Mouse (Mus musculus) heart, embryonic 12.5 days (tissue): ENCODE results near the gene AA986860. TPM values are rescaled to one million over a fixed set of nuclear protein-coding genes. Genes with fewer than 3 reads are reported as not detected.

ENCODE experiments used
- ATAC-seq: fragments of 200-750 bp; cut with Nextera tagmentation; 2 replicates; pipeline ENCODE4 v1.8.0; 2017; ENCODE audit warnings: moderate TSS enrichment, moderate library complexity; ENCODE audit not compliant: insufficient number of reproducible peaks, low FRiP score
- H3K27ac ChIP-seq: fragments of 300-500 bp; sonication (generic); 2 replicates; pipeline ENCODE4 v1.5.1; 2016; ENCODE audit warnings: mild to moderate bottlenecking, moderate library complexity; ENCODE audit not compliant: poor library complexity, severe bottlenecking
- H3K27me3 ChIP-seq: fragments of 300-500 bp; sonication (generic); replicated peaks from 2 replicates; pipeline ENCODE4 v1.6.1; 2016; ENCODE audit warnings: mild to moderate bottlenecking, moderate library complexity
- H3K36me3 ChIP-seq: fragments of 300-500 bp; sonication (generic); 2 replicates; pipeline ENCODE4 v1.6.1; 2016; ENCODE audit warnings: mild to moderate bottlenecking, moderate library complexity
- H3K4me1 ChIP-seq: fragments of 300-500 bp; sonication (generic); replicated peaks from 2 replicates; pipeline ENCODE4 v1.6.1; 2016; ENCODE audit warnings: mild to moderate bottlenecking
- H3K4me2 ChIP-seq: fragments of 300-500 bp; sonication (generic); 2 replicates; pipeline ENCODE4 v1.6.1; 2016; ENCODE audit warnings: mild to moderate bottlenecking, moderate library complexity
- H3K4me3 ChIP-seq: fragments of 300-500 bp; sonication (generic); 2 replicates; pipeline ENCODE4 v1.5.1; 2016; ENCODE audit warnings: mild to moderate bottlenecking
- H3K9ac ChIP-seq: fragments of 300-500 bp; sonication (generic); 2 replicates; pipeline ENCODE4 v1.6.1; 2016; ENCODE audit warnings: mild to moderate bottlenecking, moderate library complexity
- H3K9me3 ChIP-seq: fragments of 300-500 bp; sonication (generic); replicated peaks from 2 replicates; pipeline ENCODE4 v1.6.1; 2016; ENCODE audit warnings: mild to moderate bottlenecking, moderate library complexity
- WGBS: fragments of 180-500 bp; shearing (Covaris S2); methylation state at CpG from one replicate; pipeline ENCODE4 v1.1.7; 2016; 5-methylcytosine and 5-hydroxymethylcytosine counted together
- polyA plus RNA-seq: library from polyadenylated mRNA; unstranded; fragments of >200 nt; fragmentation: Nextera tagmentation; extraction: Ambion mirVana; gene quantifications from 2 replicates; pipeline ENCODE4 v1.2.1, GENCODE M21; 2016

AA986860 gene
- polyA plus RNA-seq, 1 experiment from 2014 or later = 0.82 TPM

GRCm38 (mm10) chr1:130734852-130735251, 3.1 kb downstream of the AA986860 start:
- WGBS = 58% methylated on average over 8 of the region's 8 CpGs

GRCm38 (mm10) chr1:130737411-130737881, 5.7 kb downstream of the AA986860 start:
- peak; percentile 63; the same call in 1 of the 2 replicates for ATAC-seq
- Histone ChIP-seq H3K27ac (no peak overlapping the region), H3K9ac (no peak overlapping the region), H3K9me3 (no peaks in the 10 kb centered on the region), H3K4me1 (peaks cover 36% of the 10 kb centered on the region), H3K27me3 (0 out of 2 replicates have a peak, but pooled peaks cover 3% of the 10 kb centered on the region), H3K36me3 (no peaks in the 10 kb centered on the region), H3K4me2 (no peak overlapping the region), H3K4me3 (no peak overlapping the region)
- WGBS = 38% methylated on average over 11 of the region's 11 CpGs

More at GRCm38 (mm10) chr1:130734852-130735251, 3.1 kb downstream of the AA986860 start:
- no peak for ATAC-seq
- Histone ChIP-seq H3K4me3 (no peak overlapping the region), H3K9me3 (no peaks in the 10 kb centered on the region), H3K27me3 (0 out of 2 replicates have a peak, but pooled peaks cover 3% of the 10 kb centered on the region), H3K9ac (no peak overlapping the region), H3K4me2 (no peak overlapping the region), H3K36me3 (no peaks in the 10 kb centered on the region), H3K4me1 (peaks cover 25% of the 10 kb centered on the region), H3K27ac (no peak overlapping the region)

- no peak for ATAC-seq
- WGBS = 88% methylated on average over 7 of the region's 7 CpGs
- no peak overlapping the region for H3K27ac ChIP-seq
- peaks cover 36% of the 10 kb centered on the region for H3K4me1 ChIP-seq
- 0 out of 2 replicates have a peak, but pooled peaks cover 3% of the 10 kb centered on the region for H3K27me3 ChIP-seq
- H3K4me2 ChIP-seq = no peak overlapping the region
- no peak overlapping the region for H3K9ac ChIP-seq
- no peaks in the 10 kb centered on the region for H3K36me3 ChIP-seq
- no peaks in the 10 kb centered on the region for H3K9me3 ChIP-seq
- H3K4me3 ChIP-seq = no peak overlapping the region
Measured at GRCm38 (mm10) chr1:130737916-130738315, 6.1 kb downstream of the AA986860 start.

- H3K27ac ChIP-seq = no peak overlapping the region
- H3K36me3 ChIP-seq = no peaks in the 10 kb centered on the region
- no peak overlapping the region for H3K9ac ChIP-seq
- no peak overlapping the region for H3K4me3 ChIP-seq
- H3K4me1 ChIP-seq = peaks cover 34% of the 10 kb centered on the region
- WGBS = 76% methylated on average over 3 of the region's 3 CpGs
- ATAC-seq = no peak
- no peaks in the 10 kb centered on the region for H3K9me3 ChIP-seq
- 0 out of 2 replicates have a peak, but pooled peaks cover 3% of the 10 kb centered on the region for H3K27me3 ChIP-seq
- H3K4me2 ChIP-seq = no peak overlapping the region
Measured at GRCm38 (mm10) chr1:130738551-130739106, 6.9 kb downstream of the AA986860 start.

GRCm38 (mm10) chr1:130739636-130740035, 7.9 kb downstream of the AA986860 start:
- no peak overlapping the region; the same call in 1 of the 2 replicates for H3K4me2 ChIP-seq
- no peak overlapping the region for H3K27ac ChIP-seq
- no peaks in the 10 kb centered on the region for H3K9me3 ChIP-seq
- no peaks in the 10 kb centered on the region for H3K36me3 ChIP-seq
- ATAC-seq = no peak
- no peak overlapping the region for H3K4me3 ChIP-seq
- H3K27me3 ChIP-seq = 0 out of 2 replicates have a peak, but pooled peaks cover 3% of the 10 kb centered on the region
- no peak overlapping the region for H3K9ac ChIP-seq
- peaks cover 38% of the 10 kb centered on the region for H3K4me1 ChIP-seq
- 80% methylated on average over 3 of the region's 3 CpGs for WGBS

- Histone ChIP-seq H3K9ac (0 out of 2 replicates have a peak overlapping the region, but pooled peaks have one; percentile 38), H3K36me3 (no peaks in the 10 kb centered on the region), H3K4me1 (peaks cover 32% of the 10 kb centered on the region), H3K4me3 (no peak overlapping the region), H3K27ac (peak overlapping the region; percentile 81), H3K4me2 (peak overlapping the region; percentile 45), H3K27me3 (0 out of 2 replicates have a peak, but pooled peaks cover 3% of the 10 kb centered on the region), H3K9me3 (no peaks in the 10 kb centered on the region)
- no peak for ATAC-seq
- WGBS = 46% methylated on average over 4 of the region's 4 CpGs
Measured at GRCm38 (mm10) chr1:130740227-130740648, 8.5 kb downstream of the AA986860 start.

GRCm38 (mm10) chr1:130740781-130741720, 9.3 kb downstream of the AA986860 start:
- 27% methylated on average over 15 of the region's 15 CpGs for WGBS
- Histone ChIP-seq H3K36me3 (no peaks in the 10 kb centered on the region), H3K9ac (peak overlapping the region; percentile 38), H3K4me2 (peak overlapping the region; percentile 45), H3K27me3 (0 out of 2 replicates have a peak, but pooled peaks cover 3% of the 10 kb centered on the region), H3K4me3 (0 out of 2 replicates have a peak overlapping the region, but pooled peaks have one; percentile 7), H3K4me1 (peaks cover 32% of the 10 kb centered on the region), H3K9me3 (no peaks in the 10 kb centered on the region), H3K27ac (peak overlapping the region; percentile 81)
- peak; percentile 97 for ATAC-seq

- Histone ChIP-seq H3K36me3 (no peaks in the 10 kb centered on the region), H3K9ac (no peak overlapping the region), H3K4me3 (no peak overlapping the region), H3K27ac (peak overlapping the region; percentile 56), H3K9me3 (no peaks in the 10 kb centered on the region), H3K27me3 (0 out of 2 replicates have a peak, but pooled peaks cover 2% of the 10 kb centered on the region), H3K4me1 (peaks cover 37% of the 10 kb centered on the region), H3K4me2 (no peak overlapping the region)
- WGBS = 86% methylated on average over 7 of the region's 7 CpGs
- no peak for ATAC-seq
Measured at GRCm38 (mm10) chr1:130742201-130742600, 10.4 kb downstream of the AA986860 start.

GRCm38 (mm10) chr1:130743775-130744174, 12.0 kb downstream of the AA986860 start:
- 83% methylated on average over 1 of the region's 1 CpGs for WGBS
- Histone ChIP-seq H3K27me3 (no peaks in the 10 kb centered on the region), H3K4me3 (no peak overlapping the region), H3K9me3 (no peaks in the 10 kb centered on the region), H3K4me1 (peaks cover 35% of the 10 kb centered on the region), H3K36me3 (no peaks in the 10 kb centered on the region), H3K4me2 (no peak overlapping the region), H3K9ac (no peak overlapping the region), H3K27ac (no peak overlapping the region)
- no peak for ATAC-seq

- 59% methylated on average over 2 of the region's 2 CpGs for WGBS
- H3K36me3 ChIP-seq = no peaks in the 10 kb centered on the region
- H3K9ac ChIP-seq = no peak overlapping the region
- H3K9me3 ChIP-seq = no peaks in the 10 kb centered on the region
- no peak overlapping the region for H3K4me3 ChIP-seq
- H3K27ac ChIP-seq = no peak overlapping the region
- no peak for ATAC-seq
- H3K27me3 ChIP-seq = no peaks in the 10 kb centered on the region
- H3K4me1 ChIP-seq = peaks cover 35% of the 10 kb centered on the region
- no peak overlapping the region for H3K4me2 ChIP-seq
Measured at GRCm38 (mm10) chr1:130744217-130744616, 12.4 kb downstream of the AA986860 start.

GRCm38 (mm10) chr1:130744961-130745360, 13.2 kb downstream of the AA986860 start:
- H3K4me2 ChIP-seq = no peak overlapping the region
- H3K36me3 ChIP-seq = no peaks in the 10 kb centered on the region
- no peak for ATAC-seq
- H3K27ac ChIP-seq = no peak overlapping the region
- 85% methylated on average over 5 of the region's 5 CpGs for WGBS
- H3K4me1 ChIP-seq = peaks cover 34% of the 10 kb centered on the region
- no peak overlapping the region for H3K9ac ChIP-seq
- H3K4me3 ChIP-seq = no peak overlapping the region
- no peaks in the 10 kb centered on the region for H3K27me3 ChIP-seq
- no peaks in the 10 kb centered on the region for H3K9me3 ChIP-seq
